Mouse (Mus musculus): ENCODE measurements around the gene Adamts9. TPM values are rescaled to one million over a fixed set of nuclear protein-coding genes. Genes with fewer than 3 reads are reported as not detected.

Adamts9 gene
- total RNA-seq, 1 experiment: 21.2 TPM

GRCm38 (mm10) chr6:92804254-92804971 is 138.9 kb downstream of the Adamts9 start:
- Histone ChIP-seq H3K9ac (ENCODE audit: insufficient read depth, low read depth, low read length, poor library complexity, severe bottlenecking) (no peak overlapping the region), H3K36me3 (ENCODE audit: control insufficient read depth, insufficient read depth, low read length, poor library complexity, severe bottlenecking) (no peaks in the 10 kb centered on the region), H3K4me1 (ENCODE audit: control insufficient read depth in 2 of 2, insufficient read depth in 2 of 2, low read length in 2 of 2, poor library complexity in 1 of 2) (peaks cover 0 to 2% of the 10 kb centered on the region in 2 experiments; a peak in 1 of 4 replicates), H3K27ac (ENCODE audit: insufficient read depth, low read depth, low read length, poor library complexity, severe bottlenecking) (no peak overlapping the region), H3K9me3 (ENCODE audit: control insufficient read depth, insufficient read depth, low read depth, low read length) (no peaks in the 10 kb centered on the region), H3K4me3 (ENCODE audit: insufficient read depth in 1 of 2, low read depth in 1 of 2, low read length in 2 of 2, poor library complexity in 1 of 2, severe bottlenecking in 1 of 2) (no peak overlapping the region)
- in situ Hi-C loops (cut with MboI; ENCODE audit: low sequenced_read_pairs in 2 of 2, unreplicated experiment in 2 of 2): no loop called here
- DNase-seq (ENCODE audit: low read depth, low spot score): no peak
- TF ChIP-seq CHD2 (IDR thresholded peaks at IDR 0.05; ENCODE audit: low read depth, low read length) (no peak), ZNF384 (IDR thresholded peaks at IDR 0.05; ENCODE audit: low read depth, low read length) (no peak), ZC3H11A (IDR thresholded peaks at IDR 0.05; ENCODE audit: borderline replicate concordance, low read depth, low read length) (no peak), HCFC1 (IDR thresholded peaks at IDR 0.05; ENCODE audit: borderline replicate concordance, insufficient read depth, low read length) (no peak), MAFK (IDR thresholded peaks at IDR 0.05; ENCODE audit: insufficient read depth, low read depth, low read length) (no peak)

- in situ Hi-C loops (cut with MboI; ENCODE audit: low sequenced_read_pairs in 2 of 2, unreplicated experiment in 2 of 2): no loop called here
- H3K9ac ChIP-seq (ENCODE audit: insufficient read depth, low read depth, low read length, poor library complexity, severe bottlenecking): no peak overlapping the region
Measured at GRCm38 (mm10) chr6:92803213-92803612, 140.1 kb downstream of the Adamts9 start.

GRCm38 (mm10) chr6:92802421-92802820 is 140.9 kb downstream of the Adamts9 start:
- in situ Hi-C loops (cut with MboI; ENCODE audit: low sequenced_read_pairs in 2 of 2, unreplicated experiment in 2 of 2): no loop called here
- no peaks in the 10 kb centered on the region for H3K36me3 ChIP-seq (ENCODE audit: control insufficient read depth, insufficient read depth, low read length, poor library complexity, severe bottlenecking)
- no peak overlapping the region for H3K4me3 ChIP-seq (ENCODE audit: insufficient read depth in 1 of 2, low read depth in 1 of 2, low read length in 2 of 2, poor library complexity in 1 of 2, severe bottlenecking in 1 of 2)
- peaks cover 0 to 2% of the 10 kb centered on the region in 2 experiments; a peak in 1 of 4 replicates for H3K4me1 ChIP-seq (ENCODE audit: control insufficient read depth in 2 of 2, insufficient read depth in 2 of 2, low read length in 2 of 2, poor library complexity in 1 of 2)
- TF ChIP-seq MAFK (IDR thresholded peaks at IDR 0.05; ENCODE audit: insufficient read depth, low read depth, low read length) (no peak), CHD2 (IDR thresholded peaks at IDR 0.05; ENCODE audit: low read depth, low read length) (no peak), ZNF384 (IDR thresholded peaks at IDR 0.05; ENCODE audit: low read depth, low read length) (no peak), ZC3H11A (IDR thresholded peaks at IDR 0.05; ENCODE audit: borderline replicate concordance, low read depth, low read length) (no peak), HCFC1 (IDR thresholded peaks at IDR 0.05; ENCODE audit: borderline replicate concordance, insufficient read depth, low read length) (no peak)
- no peak for DNase-seq (ENCODE audit: low read depth, low spot score)
- H3K9me3 ChIP-seq (ENCODE audit: control insufficient read depth, insufficient read depth, low read depth, low read length): no peaks in the 10 kb centered on the region
- H3K9ac ChIP-seq (ENCODE audit: insufficient read depth, low read depth, low read length, poor library complexity, severe bottlenecking): no peak overlapping the region
- no peak overlapping the region for H3K27ac ChIP-seq (ENCODE audit: insufficient read depth, low read depth, low read length, poor library complexity, severe bottlenecking)

More at GRCm38 (mm10) chr6:92803213-92803612, 140.1 kb downstream of the Adamts9 start:
- peaks cover 0 to 2% of the 10 kb centered on the region in 2 experiments; a peak in 1 of 4 replicates for H3K4me1 ChIP-seq (ENCODE audit: control insufficient read depth in 2 of 2, insufficient read depth in 2 of 2, low read length in 2 of 2, poor library complexity in 1 of 2)
- no peaks in the 10 kb centered on the region for H3K36me3 ChIP-seq (ENCODE audit: control insufficient read depth, insufficient read depth, low read length, poor library complexity, severe bottlenecking)
- no peak overlapping the region for H3K27ac ChIP-seq (ENCODE audit: insufficient read depth, low read depth, low read length, poor library complexity, severe bottlenecking)
- no peak for DNase-seq (ENCODE audit: low read depth, low spot score)
- no peak overlapping the region for H3K4me3 ChIP-seq (ENCODE audit: insufficient read depth in 1 of 2, low read depth in 1 of 2, low read length in 2 of 2, poor library complexity in 1 of 2, severe bottlenecking in 1 of 2)
- H3K9me3 ChIP-seq (ENCODE audit: control insufficient read depth, insufficient read depth, low read depth, low read length): no peaks in the 10 kb centered on the region
- TF ChIP-seq HCFC1 (IDR thresholded peaks at IDR 0.05; ENCODE audit: borderline replicate concordance, insufficient read depth, low read length) (no peak), CHD2 (IDR thresholded peaks at IDR 0.05; ENCODE audit: low read depth, low read length) (no peak), ZC3H11A (IDR thresholded peaks at IDR 0.05; ENCODE audit: borderline replicate concordance, low read depth, low read length) (no peak), MAFK (IDR thresholded peaks at IDR 0.05; ENCODE audit: insufficient read depth, low read depth, low read length) (no peak), ZNF384 (IDR thresholded peaks at IDR 0.05; ENCODE audit: low read depth, low read length) (no peak)

GRCm38 (mm10) chr6:92801462-92801861 is 141.8 kb downstream of the Adamts9 start:
- Histone ChIP-seq H3K27ac (ENCODE audit: insufficient read depth, low read depth, low read length, poor library complexity, severe bottlenecking) (no peak overlapping the region), H3K9ac (ENCODE audit: insufficient read depth, low read depth, low read length, poor library complexity, severe bottlenecking) (no peak overlapping the region), H3K36me3 (ENCODE audit: control insufficient read depth, insufficient read depth, low read length, poor library complexity, severe bottlenecking) (peaks cover 3% of the 10 kb centered on the region; the same call in 1 of the 2 replicates), H3K4me1 (ENCODE audit: control insufficient read depth in 2 of 2, insufficient read depth in 2 of 2, low read length in 2 of 2, poor library complexity in 1 of 2) (no peaks in the 10 kb centered on the region), H3K9me3 (ENCODE audit: control insufficient read depth, insufficient read depth, low read depth, low read length) (no peaks in the 10 kb centered on the region), H3K4me3 (ENCODE audit: insufficient read depth in 1 of 2, low read depth in 1 of 2, low read length in 2 of 2, poor library complexity in 1 of 2, severe bottlenecking in 1 of 2) (no peak overlapping the region)
- DNase-seq (ENCODE audit: low read depth, low spot score): no peak
- in situ Hi-C loops (cut with MboI; ENCODE audit: low sequenced_read_pairs in 2 of 2, unreplicated experiment in 2 of 2): no loop called here
- TF ChIP-seq ZC3H11A (IDR thresholded peaks at IDR 0.05; ENCODE audit: borderline replicate concordance, low read depth, low read length) (no peak), ZNF384 (IDR thresholded peaks at IDR 0.05; ENCODE audit: low read depth, low read length) (no peak), CHD2 (IDR thresholded peaks at IDR 0.05; ENCODE audit: low read depth, low read length) (no peak)

Data from ES-E14 (cell line).